Mouse (Mus musculus) lung, adult 2 months (tissue): ENCODE results near the gene Cdkn2aip.
A peak's percentile ranks its signal among the peaks of the same experiment; 100 is the strongest.

Experiments used
- CTCF ChIP-seq: fragments of 200-500 bp; IDR thresholded peaks from 2 replicates; pipeline ENCODE4 v1.5.1; 2011; ENCODE audit warnings: mild to moderate bottlenecking, low read length, control low read depth; ENCODE audit not compliant: insufficient read depth
- POLR2A ChIP-seq: fragments of 200-500 bp; IDR thresholded peaks from 2 replicates; pipeline ENCODE4 v1.6.1; 2011; ENCODE audit warnings: low read depth, mild to moderate bottlenecking, control low read depth, low read length, borderline replicate concordance; ENCODE audit errors: extremely low read depth

GRCm38 (mm10) chr8:47675786-47676185 is 37.9 kb downstream of the Cdkn2aip start:
- TF ChIP-seq POLR2A: peak; percentile 25; the same call in 1 of the 2 replicates
- TF ChIP-seq CTCF: no peak
